Mouse (Mus musculus): ENCODE results near the gene Galnt9.

DNA sequence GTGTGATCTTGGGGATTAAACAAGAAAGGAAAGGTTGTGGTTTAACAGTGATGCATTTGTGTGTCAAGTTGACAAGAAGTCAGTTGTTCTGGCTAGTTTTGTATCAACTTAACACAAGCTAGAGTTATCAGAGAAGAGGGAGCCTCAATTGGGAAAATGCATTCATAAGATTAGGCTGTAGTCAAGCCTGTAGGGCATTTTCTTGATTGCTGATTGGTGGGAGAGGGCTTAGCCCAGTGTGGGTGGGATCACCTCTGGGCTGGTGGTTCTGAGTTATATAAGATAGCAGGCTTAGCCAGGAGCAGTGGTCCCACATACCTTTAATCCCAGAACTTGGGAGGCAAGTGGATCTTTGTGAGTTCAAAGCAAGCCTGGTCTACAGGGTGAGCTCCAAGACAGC is 102.2 kb downstream of the Galnt9 start:
- TF ChIP-seq CTCF (IDR thresholded peaks at IDR 0.05; ENCODE audit: low read depth, low read length), result no peak
- TF ChIP-seq POLR2A (IDR thresholded peaks at IDR 0.05; ENCODE audit: borderline replicate concordance, low read depth, low read length), result no peak
